Comparison of ENCODE assay signal across 8 mouse cellular contexts in the genomic region with DNA sequence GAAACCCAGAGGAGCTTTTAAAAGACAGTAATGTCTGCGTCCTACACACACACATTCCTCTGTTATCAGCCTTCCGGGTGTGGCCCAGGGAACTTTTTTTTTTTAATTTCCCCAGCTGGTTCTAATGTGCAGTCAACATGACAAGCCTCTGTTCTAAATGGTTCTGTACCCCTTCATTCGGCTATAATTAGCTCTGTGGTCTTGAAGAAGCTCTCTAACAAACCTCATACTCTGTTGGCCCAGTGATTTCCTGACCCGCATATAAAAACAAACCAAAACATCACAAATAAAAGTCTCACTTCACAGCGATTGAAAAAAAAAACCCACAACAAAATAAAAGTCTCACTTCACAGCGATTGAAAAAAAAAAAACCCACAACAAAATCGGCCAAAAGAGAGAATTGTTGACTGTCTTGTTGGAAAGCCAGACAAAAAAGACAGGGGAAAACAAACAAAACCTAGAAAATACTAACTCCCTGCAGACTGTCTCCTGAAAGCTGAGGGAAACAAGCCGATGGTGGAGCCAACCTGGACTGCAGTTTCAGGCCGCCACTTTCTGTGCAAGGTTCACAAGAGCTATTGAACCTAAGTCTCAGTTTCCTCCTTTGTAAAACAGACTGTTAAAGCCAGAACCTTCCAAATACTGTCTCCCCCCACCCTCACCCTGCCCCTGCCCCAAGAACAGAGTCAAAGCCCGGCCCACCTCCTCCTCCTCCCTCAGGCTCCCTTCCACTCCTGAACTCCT. TPM values are rescaled to one million over a fixed set of nuclear protein-coding genes. Genes with fewer than 3 reads are reported as not detected.
DNase-seq lines count a peak whose midpoint lies in the region; ATAC-seq lines count a peak whose summit lies in the region.

No protein-coding gene starts in this region.

- H3K4me1 ChIP-seq in heart, embryonic 16.5 days (ENCODE audit: control insufficient read depth, insufficient read depth, low read length), result peaks cover 61% of the 10 kb centered on the region
- H3K4me1 ChIP-seq in lung, embryonic 15.5 days, result peaks cover 72% of the 10 kb centered on the region

- no peak for ATAC-seq in heart, embryonic 16.5 days (replicated peaks; ENCODE audit: extremely low read depth, insufficient read depth, low FRiP score)
- ATAC-seq in lung, embryonic 15.5 days (ENCODE audit: borderline replicate concordance, extremely low read depth, low FRiP score, low TSS enrichment), result no peak

- 28% methylated on average over 10 of the region's 10 CpGs for WGBS in heart, embryonic 16.5 days
- WGBS in lung, embryonic 15.5 days, result 27% methylated on average over 10 of the region's 10 CpGs

- peaks cover 9% of the 10 kb centered on the region; the same call in 1 of the 2 replicates for H3K36me3 ChIP-seq in heart, embryonic 16.5 days (ENCODE audit: control insufficient read depth, insufficient read depth)
- peaks cover 30% of the 10 kb centered on the region for H3K36me3 ChIP-seq in lung, embryonic 15.5 days

- H3K4me3 ChIP-seq in heart, embryonic 16.5 days (ENCODE audit: low read length), result peak overlapping the region; percentile 87
- peak overlapping the region; percentile 89 for H3K4me3 ChIP-seq in lung, embryonic 15.5 days

- DNase-seq in heart, adult 11 months, result peak; percentile 93
- DNase-seq in heart, adult 8-10 months (ENCODE audit: low spot score), result no peak
- peak; percentile 50 for DNase-seq in MEL-GATA-1-ER (ENCODE audit: extremely low read depth, low read depth)
- DNase-seq in urinary bladder, postnatal 14 days (ENCODE audit: low spot score), result no peak
- no peak for DNase-seq in right cerebral cortex, adult 2 months (ENCODE audit: low spot score in 2 of 2)
- no peak for DNase-seq in cerebellum, postnatal 36 days

- peak overlapping the region; percentile 91 for H3K27ac ChIP-seq in heart, embryonic 16.5 days (ENCODE audit: low read length)
- H3K27ac ChIP-seq in lung, embryonic 15.5 days, result peak overlapping the region; percentile 88

- H3K4me2 ChIP-seq in heart, embryonic 16.5 days (ENCODE audit: low read depth, low read length), result peak overlapping the region; percentile 85
- peak overlapping the region; percentile 75 for H3K4me2 ChIP-seq in lung, embryonic 15.5 days

- H3K9me3 ChIP-seq in heart, embryonic 16.5 days (replicated peaks; ENCODE audit: control insufficient read depth, low read length), result no peaks in the 10 kb centered on the region
- H3K9me3 ChIP-seq in lung, embryonic 15.5 days, result no peaks in the 10 kb centered on the region

- H3K9ac ChIP-seq in heart, embryonic 16.5 days (ENCODE audit: low read length), result peak overlapping the region; percentile 88
- H3K9ac ChIP-seq in lung, embryonic 15.5 days, result peak overlapping the region; percentile 99

- H3K27me3 ChIP-seq in heart, embryonic 16.5 days (ENCODE audit: control insufficient read depth, insufficient read depth, low read length), result no peaks in the 10 kb centered on the region
- no peaks in the 10 kb centered on the region for H3K27me3 ChIP-seq in lung, embryonic 15.5 days

RNA-seq across cellular contexts. Expression of a gene that starts 2.0 kb away (rescaled TPM):
- total RNA-seq in heart, adult 8-10 months (2022), result 10 to 100 TPM; 39.6 to 55.1 (median 44.7) TPM
- 112 and 119 TPM in 2 replicates for polyA plus RNA-seq in heart, embryonic 16.5 days (2015; fragmentation: Nextera tagmentation; extraction: Ambion mirVana)
- 169 and 176 TPM in 2 replicates for polyA plus RNA-seq in lung, embryonic 15.5 days (2015; fragmentation: Nextera tagmentation; extraction: Ambion mirVana)

RNA-seq across cellular contexts. Expression of a gene that starts 2.1 kb away (rescaled TPM):
- total RNA-seq in heart, adult 8-10 months (2022), result 100 to 1,000 TPM in 3 of 4 experiments, 10 to 100 TPM in 1; 98.7 to 113 (median 104) TPM
- polyA plus RNA-seq in heart, embryonic 16.5 days (2015; fragmentation: Nextera tagmentation; extraction: Ambion mirVana), result 44.2 and 50.9 TPM in 2 replicates
- polyA plus RNA-seq in lung, embryonic 15.5 days (2015; fragmentation: Nextera tagmentation; extraction: Ambion mirVana), result 43.4 and 46.5 TPM in 2 replicates

Comparison
In these comparisons a context has a peak if more than half of its experiments do, and no peak if none do; other contexts are left out.
1. DNase-seq: peak in heart, adult 11 months (single experiment) and MEL-GATA-1-ER (single experiment); none in heart, adult 8-10 months (single experiment), urinary bladder, postnatal 14 days (single experiment), right cerebral cortex, adult 2 months (0 of 2) and cerebellum, postnatal 36 days (0 of 2).